Mouse (Mus musculus) kidney, adult 11 months (tissue): ENCODE results near the gene Sdhd.
"Not testable (repeated sequence)": the region's sequence is repeated elsewhere in the genome, so short reads cannot be mapped to it uniquely, and the experiment has no call there.

Source experiments
- DNase-seq: peaks from one replicate; pipeline ENCODE4 v3.0.0; 2022

Gene Sdhd

DNA sequence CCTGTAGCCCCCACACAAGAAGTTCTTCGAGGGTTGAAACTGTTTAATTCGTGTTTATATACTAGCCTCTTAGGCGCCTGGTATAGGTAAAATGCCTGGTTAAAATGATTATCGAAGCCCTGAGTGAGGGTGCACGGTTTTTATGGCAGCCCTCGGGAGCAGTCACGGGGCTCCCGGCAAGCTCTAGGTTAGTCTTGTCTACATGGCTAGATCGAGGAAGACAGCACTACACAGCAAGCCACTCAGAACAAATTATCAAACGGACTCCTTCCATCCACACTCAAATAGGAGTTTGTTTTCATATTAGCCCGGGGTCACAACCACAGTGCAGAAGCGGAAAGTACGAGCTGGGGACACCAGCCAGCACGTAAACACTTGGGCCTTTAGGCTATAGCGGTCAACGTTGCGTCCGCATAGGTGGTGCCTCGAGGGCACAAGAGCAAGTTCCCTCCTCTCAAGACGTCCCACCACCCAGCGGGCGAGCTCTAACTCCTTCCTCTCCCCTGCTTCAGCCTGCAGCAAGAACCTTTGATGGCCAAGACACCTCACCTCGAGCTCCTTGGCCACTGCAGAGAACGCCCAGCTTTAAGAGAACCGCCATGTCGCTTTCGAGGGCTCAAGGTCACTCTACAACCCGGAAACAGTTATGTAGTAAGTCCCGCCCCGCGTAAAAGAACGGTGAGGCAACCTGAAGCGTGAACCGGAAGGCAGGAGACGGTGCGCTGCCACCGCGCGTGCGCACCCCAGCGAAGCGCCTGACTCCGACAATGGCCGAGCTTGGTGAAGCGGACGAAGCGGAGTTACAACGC lies at the start of gene Sdhd, which contains the start of gene Timm8b:
Sdhd (minus strand) TSS at position 624 of the 809 bp plus-strand sequence.
Timm8b (plus strand) TSS at position 722 of the 809 bp plus-strand sequence.
- DNase-seq = peak; percentile 96

DNA sequence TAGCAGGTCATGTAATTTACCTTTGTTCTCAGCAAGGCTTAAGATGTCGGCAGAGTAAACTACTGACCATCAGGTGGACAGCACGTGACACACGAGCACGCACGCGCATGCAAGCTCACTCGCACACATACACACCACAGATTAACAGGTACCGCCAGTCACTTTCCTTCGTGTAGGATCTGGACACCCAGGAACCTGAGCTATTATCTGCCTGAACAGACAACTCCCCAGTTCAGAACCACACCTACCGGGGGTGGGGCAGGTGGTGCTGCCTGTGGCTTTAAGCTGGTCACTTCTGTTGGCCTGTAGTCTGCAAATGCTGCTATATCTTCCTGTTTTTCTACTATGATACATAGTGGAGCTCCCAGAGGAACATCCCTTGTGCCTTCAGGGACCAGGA lies 46.9 kb upstream of the Sdhd start:
- no peak for DNase-seq

DNA sequence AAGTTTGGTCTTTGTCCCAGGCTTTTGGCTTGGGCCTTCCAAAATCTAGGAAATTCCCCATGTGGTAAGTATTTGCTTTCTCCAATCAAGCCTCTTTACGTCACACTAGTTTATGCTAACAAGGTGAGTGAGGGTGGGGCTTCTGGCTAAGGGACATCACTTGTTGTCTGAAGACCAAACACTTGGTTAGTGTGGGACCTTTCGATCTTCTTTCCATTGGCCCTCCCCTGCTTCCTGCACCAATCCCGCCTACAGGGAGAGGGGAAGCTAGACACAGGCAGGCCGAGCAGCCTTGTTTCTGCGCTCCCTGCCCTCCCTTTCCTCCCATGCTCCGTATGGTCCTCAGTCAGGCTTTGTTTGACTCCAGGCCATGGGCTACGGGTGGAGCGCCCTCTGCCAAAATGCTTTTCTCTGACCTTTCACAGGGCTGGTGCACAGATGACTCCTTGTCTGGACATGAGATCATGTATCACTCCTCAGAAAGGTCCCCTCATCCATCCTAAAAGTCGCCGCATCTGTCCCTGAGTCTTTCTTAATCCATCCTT lies 43.3 kb upstream of the Sdhd start:
- DNase-seq = no peak

- no peak for DNase-seq
Observed at GRCm38 (mm10) chr9:50634270-50634669, 30.7 kb upstream of the Sdhd start.

GRCm38 (mm10) chr9:50633059-50633458 lies 29.4 kb upstream of the Sdhd start:
- no peak for DNase-seq

GRCm38 (mm10) chr9:50632016-50632688 lies 28.5 kb upstream of the Sdhd start:
- no peak for DNase-seq

- not testable (repeated sequence) for DNase-seq
Observed at GRCm38 (mm10) chr9:50630903-50631302, 27.3 kb upstream of the Sdhd start.

GRCm38 (mm10) chr9:50617794-50618330 lies 14.2 kb upstream of the Sdhd start:
- no peak for DNase-seq

GRCm38 (mm10) chr9:50616766-50617603 lies 13.4 kb upstream of the Sdhd start, which contains the start of the genes Pih1d2 and Nkapd1:
Gene Pih1d2, plus strand, starts transcription at chr9:50617321.
Gene Nkapd1, minus strand, starts transcription at chr9:50617464.
- DNase-seq = peak; percentile 88

GRCm38 (mm10) chr9:50616161-50616560 lies 12.5 kb upstream of the Sdhd start:
- DNase-seq = no peak

GRCm38 (mm10) chr9:50612115-50612514 lies 8.5 kb upstream of the Sdhd start:
- DNase-seq = no peak

DNA sequence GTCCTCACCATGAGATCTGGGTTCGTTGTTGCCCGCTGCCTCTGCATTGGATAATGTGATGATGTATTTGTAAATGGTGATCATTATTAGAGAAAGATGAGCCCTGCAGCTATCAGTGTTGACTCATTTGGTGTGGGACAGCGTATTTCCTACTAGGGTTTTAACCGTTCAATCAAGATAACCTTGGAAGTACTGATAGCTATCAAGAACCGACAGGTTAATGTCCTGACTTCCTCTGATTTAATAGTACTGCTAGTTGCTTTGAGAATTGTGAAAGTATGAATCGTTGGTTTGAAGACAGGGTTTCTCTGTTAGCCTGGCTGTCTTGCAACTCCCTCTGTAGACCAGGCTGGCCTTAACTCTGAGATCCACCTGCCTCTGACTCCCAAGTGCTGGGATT lies 726 bp upstream of the Sdhd start:
- DNase-seq = no peak

- DNase-seq = no peak
Observed at GRCm38 (mm10) chr9:50603998-50604324, 349 bp upstream of the Sdhd start.

- peak; percentile 34 for DNase-seq
Observed at GRCm38 (mm10) chr9:50602055-50602845, 1.4 kb downstream of the Sdhd start.

DNA sequence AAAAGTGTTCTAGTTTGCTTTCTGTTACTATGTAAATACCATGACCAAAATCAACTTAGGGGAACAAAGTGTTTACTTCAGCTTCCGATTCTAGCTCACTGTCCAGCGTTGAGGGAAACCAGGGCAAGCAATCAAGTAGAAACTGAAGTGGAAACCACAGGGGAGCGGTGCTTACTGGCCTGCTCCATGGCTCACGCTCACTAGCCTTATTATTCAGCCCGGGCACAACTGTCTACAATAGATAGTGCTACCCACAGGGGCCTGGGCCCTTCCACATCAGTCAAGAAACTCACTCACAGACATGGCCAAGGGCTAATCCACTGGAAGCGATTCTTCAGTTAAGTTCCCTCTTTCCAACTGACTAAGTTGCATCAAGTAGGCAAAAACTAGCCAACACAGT lies 2.1 kb downstream of the Sdhd start:
- no peak for DNase-seq

- DNase-seq = no peak
Observed at GRCm38 (mm10) chr9:50596973-50597372, 6.6 kb downstream of the Sdhd start.

- DNase-seq = peak; percentile 60
Observed at GRCm38 (mm10) chr9:50594794-50595417, 8.7 kb downstream of the Sdhd start.

DNA sequence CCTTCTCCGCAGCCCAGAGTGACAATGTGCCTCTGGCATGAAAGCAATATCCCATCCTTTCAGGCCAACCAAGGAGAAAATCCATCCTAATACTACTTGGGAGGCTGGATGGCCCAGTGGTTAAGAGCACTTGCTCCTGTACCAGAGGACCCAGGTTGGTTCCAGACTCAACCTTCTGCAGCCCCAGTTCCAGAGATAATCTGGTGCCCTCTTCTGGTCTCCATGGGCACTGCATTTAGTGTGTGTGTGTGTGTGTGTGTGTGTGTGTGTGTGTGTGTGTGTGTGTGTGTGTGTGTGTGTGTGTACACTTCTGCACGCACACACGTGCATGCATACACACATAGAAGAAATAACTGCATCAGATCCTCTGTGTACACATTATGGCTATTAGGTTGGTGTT lies 10.1 kb downstream of the Sdhd start:
- no peak for DNase-seq

DNA sequence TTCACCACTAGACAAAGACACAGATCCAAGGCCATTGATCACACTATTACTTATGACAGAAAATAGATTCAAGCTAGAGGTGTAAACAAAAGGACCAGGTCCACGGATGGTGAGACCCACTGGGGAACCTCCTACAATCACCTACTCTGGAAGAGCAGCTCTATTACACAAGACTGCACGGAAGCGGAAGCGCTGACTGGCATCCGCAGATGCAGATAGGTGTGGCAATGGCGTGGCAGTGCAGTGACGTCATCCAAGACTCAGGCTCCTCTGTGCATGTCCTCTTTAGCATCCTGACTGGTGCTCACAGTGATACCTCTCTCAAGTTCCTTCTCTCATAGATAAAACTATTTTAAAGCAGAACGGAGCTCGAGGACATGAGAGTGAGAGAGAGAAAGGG lies 10.7 kb downstream of the Sdhd start:
- DNase-seq = no peak

- DNase-seq = no peak
Observed at GRCm38 (mm10) chr9:50590856-50591518, 12.6 kb downstream of the Sdhd start.

DNA sequence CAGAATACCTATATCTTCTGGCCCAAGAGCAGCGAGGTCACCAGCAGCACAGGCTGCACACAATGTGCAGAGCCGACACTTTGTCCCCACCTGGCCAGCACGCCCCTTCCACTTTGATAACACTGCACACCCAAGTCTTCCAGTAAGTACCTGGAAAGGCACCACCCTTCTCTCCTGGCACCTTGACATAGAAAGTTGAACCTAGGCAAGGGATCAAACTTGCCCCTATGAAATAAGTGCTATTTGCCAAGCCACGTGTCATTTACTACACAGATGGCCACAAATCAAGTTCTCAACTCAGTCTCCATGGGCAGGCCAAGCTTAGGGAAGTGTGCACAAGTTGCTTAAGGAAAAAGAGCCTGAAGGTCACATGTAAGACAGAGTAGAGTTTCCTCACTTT lies 16.7 kb downstream of the Sdhd start:
- DNase-seq = no peak
